Mouse (Mus musculus): ENCODE measurements around the gene S100a3.

The S100a3 gene

GRCm38 (mm10) chr3:90560008-90560628 is at the start of gene S100a3:
Gene S100a3 (plus strand): TSS chr3:90560578.
- peak; percentile 27 for DNase-seq

GRCm38 (mm10) chr3:90512276-90512675 is 48.1 kb upstream of the S100a3 start:
- peak; percentile 93 for DNase-seq

- peak; percentile 92 for DNase-seq
Observed at GRCm38 (mm10) chr3:90512948-90513642, 47.3 kb upstream of the S100a3 start.

- peak; percentile 99 for DNase-seq
Observed at GRCm38 (mm10) chr3:90513796-90514590, 46.4 kb upstream of the S100a3 start, which contains the start of the genes S100a1 and S100a13. Gene S100a1 (minus strand): TSS chr3:90514392. Gene S100a13 (plus strand): TSS chr3:90514435.

- peak; percentile 99 for DNase-seq
Observed at GRCm38 (mm10) chr3:90514691-90515090, 45.7 kb upstream of the S100a3 start.

- peak; percentile 98 for DNase-seq
Observed at GRCm38 (mm10) chr3:90515242-90515641, 45.1 kb upstream of the S100a3 start.

GRCm38 (mm10) chr3:90515789-90516188 is 44.6 kb upstream of the S100a3 start:
- DNase-seq = no peak

- DNase-seq = no peak
Observed at GRCm38 (mm10) chr3:90517711-90518110, 42.7 kb upstream of the S100a3 start.

GRCm38 (mm10) chr3:90525421-90525820 is 35.0 kb upstream of the S100a3 start:
- DNase-seq = peak; percentile 95

GRCm38 (mm10) chr3:90526076-90526475 is 34.3 kb upstream of the S100a3 start:
- DNase-seq = peak; percentile 88

GRCm38 (mm10) chr3:90526580-90526979 is 33.8 kb upstream of the S100a3 start, which contains the start of gene S100a14:
Gene S100a14 (plus strand): TSS chr3:90526856.
- DNase-seq = peak; percentile 97

- DNase-seq = peak; percentile 88
Observed at GRCm38 (mm10) chr3:90527291-90527873, 33.0 kb upstream of the S100a3 start.

- DNase-seq = peak; percentile 52
Observed at GRCm38 (mm10) chr3:90531713-90532112, 28.7 kb upstream of the S100a3 start.

GRCm38 (mm10) chr3:90535446-90535845 is 24.9 kb upstream of the S100a3 start:
- peak; percentile 71 for DNase-seq

- DNase-seq = peak; percentile 99
Observed at GRCm38 (mm10) chr3:90537141-90537904, 23.1 kb upstream of the S100a3 start, which contains the start of gene S100a16. Gene S100a16 (plus strand): TSS chr3:90537254.

GRCm38 (mm10) chr3:90537905-90538296 is 22.5 kb upstream of the S100a3 start:
- DNase-seq = no peak

GRCm38 (mm10) chr3:90540904-90541303 is 19.5 kb upstream of the S100a3 start:
- peak; percentile 98 for DNase-seq

GRCm38 (mm10) chr3:90549676-90550420 is 10.5 kb upstream of the S100a3 start:
- peak; percentile 88 for DNase-seq

- peak; percentile 8 for DNase-seq
Observed at GRCm38 (mm10) chr3:90550421-90550790, 10.0 kb upstream of the S100a3 start.

- DNase-seq = peak; percentile 60
Observed at GRCm38 (mm10) chr3:90552231-90552630, 8.1 kb upstream of the S100a3 start.

GRCm38 (mm10) chr3:90555954-90556353 is 4.4 kb upstream of the S100a3 start:
- DNase-seq = peak; percentile 92

All from heart, adult 11 months (tissue).